Mouse (Mus musculus) heart, embryonic 16.5 days (tissue): Measurements from ENCODE around the gene Gm11237. TPM values are rescaled to one million over a fixed set of nuclear protein-coding genes. Genes with fewer than 3 reads are reported as not detected.
"Not testable (repeated sequence)": the region's sequence is repeated elsewhere in the genome, so short reads cannot be mapped to it uniquely, and the experiment has no call there.

ENCODE experiments used
- ATAC-seq: fragments of 200-750 bp; cut with Nextera tagmentation; replicated peaks from 2 replicates; pipeline ENCODE4 v1.8.0; 2017; ENCODE audit warnings: moderate number of reproducible peaks; ENCODE audit not compliant: insufficient read depth, low FRiP score; ENCODE audit errors: extremely low read depth
- H3K27ac ChIP-seq: fragments of 300-500 bp; sonication (generic); 2 replicates; pipeline ENCODE4 v1.5.1; 2014; ENCODE audit warnings: mild to moderate bottlenecking, low read length, control low read depth, moderate library complexity
- H3K27me3 ChIP-seq: fragments of 300-500 bp; sonication (generic); 2 replicates; pipeline ENCODE4 v1.6.1; 2014; ENCODE audit warnings: low read length, mixed read lengths; ENCODE audit not compliant: control insufficient read depth, insufficient read depth
- H3K36me3 ChIP-seq: fragments of 300-500 bp; sonication (generic); 2 replicates; pipeline ENCODE4 v1.6.1; 2014; ENCODE audit not compliant: control insufficient read depth, insufficient read depth
- H3K4me1 ChIP-seq: fragments of 300-500 bp; sonication (generic); 2 replicates; pipeline ENCODE4 v1.6.1; 2014; ENCODE audit warnings: low read length, mixed read lengths; ENCODE audit not compliant: control insufficient read depth, insufficient read depth
- H3K4me2 ChIP-seq: fragments of 300-500 bp; sonication (generic); 2 replicates; pipeline ENCODE4 v1.6.1; 2014; ENCODE audit warnings: low read depth, mild to moderate bottlenecking, control low read depth, low read length
- H3K4me3 ChIP-seq: fragments of 300-500 bp; sonication (generic); 2 replicates; pipeline ENCODE4 v1.5.1; 2014; ENCODE audit warnings: mild to moderate bottlenecking, control low read depth, low read length
- H3K9ac ChIP-seq: fragments of 300-500 bp; sonication (generic); 2 replicates; pipeline ENCODE4 v1.6.1; 2014; ENCODE audit warnings: low read length, control low read depth
- H3K9me3 ChIP-seq: fragments of 300-500 bp; sonication (generic); replicated peaks from 2 replicates; pipeline ENCODE4 v1.6.1; 2016; ENCODE audit warnings: low read length; ENCODE audit not compliant: control insufficient read depth
- WGBS: fragments of 180-500 bp; shearing (Covaris S2); extraction: QIAGEN DNeasy Blood & Tissue Kit; methylation state at CpG from one replicate; pipeline ENCODE4 v1.1.7; 2014; 5-methylcytosine and 5-hydroxymethylcytosine counted together
- polyA plus RNA-seq: library from polyadenylated mRNA; unstranded; fragments of >200 nt; fragmentation: Nextera tagmentation; extraction: Ambion mirVana; gene quantifications from 2 replicates; pipeline ENCODE4 v1.2.1, GENCODE M21; 2015

Gm11237 gene
- not detected in 2 replicates for polyA plus RNA-seq

DNA sequence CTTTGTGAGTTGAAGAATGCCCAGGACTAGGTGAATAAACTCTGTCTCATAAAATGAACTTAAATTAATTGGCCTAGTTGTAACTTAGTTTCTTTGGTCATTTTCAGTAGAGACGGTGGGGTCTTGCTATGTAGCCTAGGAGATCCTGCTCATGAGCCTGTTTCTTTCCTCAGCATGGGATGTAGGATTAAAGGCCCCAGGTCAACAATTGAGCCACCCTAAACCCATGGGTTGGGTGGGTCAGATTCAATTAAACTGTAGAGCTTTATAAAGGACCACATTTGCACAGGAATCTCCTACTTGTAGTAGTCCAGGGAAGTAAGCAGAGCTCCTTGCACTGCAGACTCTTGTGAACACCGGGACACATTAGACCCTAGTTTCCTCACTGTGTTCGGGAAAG lies at the start of gene Gm11237:
Gene Gm11237, plus strand, starts transcription at position 301 of the 400 bp plus-strand sequence.
- H3K9ac ChIP-seq, H3K4me3 ChIP-seq, H3K27ac ChIP-seq, H3K36me3 ChIP-seq, H3K4me1 ChIP-seq, H3K9me3 ChIP-seq, H3K4me2 ChIP-seq, ATAC-seq, H3K27me3 ChIP-seq: not testable (repeated sequence)
- WGBS, result no CpG with 5 or more reads among the region's 3 CpGs

DNA sequence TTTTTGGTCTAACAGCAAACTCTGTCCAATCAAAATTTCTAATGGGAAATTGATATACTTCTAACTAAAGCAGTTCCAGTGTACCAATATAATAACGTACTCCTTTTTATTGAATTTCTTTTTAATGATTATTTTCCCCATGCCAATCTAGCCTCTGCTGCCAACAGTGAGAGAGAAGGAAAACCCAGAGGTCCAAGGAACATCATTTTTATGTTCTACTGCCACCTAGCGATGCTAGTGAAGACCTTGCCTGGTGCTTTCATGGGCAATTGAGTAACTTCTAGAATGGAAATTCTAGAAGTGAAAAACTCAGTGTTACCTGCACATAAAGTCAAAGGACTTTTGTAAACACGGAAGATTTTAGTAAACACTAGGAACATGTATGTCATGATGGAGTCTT lies 23.5 kb upstream of the Gm11237 start:
- no peaks in the 10 kb centered on the region for H3K4me1 ChIP-seq
- no peak overlapping the region for H3K4me2 ChIP-seq
- H3K9me3 ChIP-seq, result no peaks in the 10 kb centered on the region
- no peaks in the 10 kb centered on the region for H3K36me3 ChIP-seq
- no peak overlapping the region for H3K9ac ChIP-seq
- no peak overlapping the region for H3K4me3 ChIP-seq
- ATAC-seq, result no peak
- H3K27me3 ChIP-seq, result no peaks in the 10 kb centered on the region
- no peak overlapping the region for H3K27ac ChIP-seq
- WGBS, result 7% methylated on average over 3 of the region's 3 CpGs

DNA sequence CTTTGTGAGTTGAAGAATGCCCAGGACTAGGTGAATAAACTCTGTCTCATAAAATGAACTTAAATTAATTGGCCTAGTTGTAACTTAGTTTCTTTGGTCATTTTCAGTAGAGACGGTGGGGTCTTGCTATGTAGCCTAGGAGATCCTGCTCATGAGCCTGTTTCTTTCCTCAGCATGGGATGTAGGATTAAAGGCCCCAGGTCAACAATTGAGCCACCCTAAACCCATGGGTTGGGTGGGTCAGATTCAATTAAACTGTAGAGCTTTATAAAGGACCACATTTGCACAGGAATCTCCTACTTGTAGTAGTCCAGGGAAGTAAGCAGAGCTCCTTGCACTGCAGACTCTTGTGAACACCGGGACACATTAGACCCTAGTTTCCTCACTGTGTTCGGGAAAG lies 15.2 kb upstream of the Gm11237 start, which contains the start of gene Gm11238:
Gene Gm11238, plus strand, starts transcription at position 301 of the 400 bp plus-strand sequence.
- not testable (repeated sequence) for H3K4me2 ChIP-seq, H3K4me1 ChIP-seq, H3K4me3 ChIP-seq, H3K9ac ChIP-seq, H3K27me3 ChIP-seq, ATAC-seq, H3K36me3 ChIP-seq, H3K27ac ChIP-seq, H3K9me3 ChIP-seq
- no CpG with 5 or more reads among the region's 3 CpGs for WGBS

DNA sequence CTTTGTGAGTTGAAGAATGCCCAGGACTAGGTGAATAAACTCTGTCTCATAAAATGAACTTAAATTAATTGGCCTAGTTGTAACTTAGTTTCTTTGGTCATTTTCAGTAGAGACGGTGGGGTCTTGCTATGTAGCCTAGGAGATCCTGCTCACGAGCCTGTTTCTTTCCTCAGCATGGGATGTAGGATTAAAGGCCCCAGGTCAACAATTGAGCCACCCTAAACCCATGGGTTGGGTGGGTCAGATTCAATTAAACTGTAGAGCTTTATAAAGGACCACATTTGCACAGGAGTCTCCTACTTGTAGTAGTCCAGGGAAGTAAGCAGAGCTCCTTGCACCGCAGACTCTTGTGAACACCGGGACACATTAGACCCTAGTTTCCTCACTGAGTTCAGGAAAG lies 15.0 kb downstream of the Gm11237 start, which contains the start of gene Gm11236:
Gene Gm11236, plus strand, starts transcription at position 301 of the 400 bp plus-strand sequence.
- H3K4me3 ChIP-seq, H3K4me1 ChIP-seq, H3K4me2 ChIP-seq, ATAC-seq, H3K9me3 ChIP-seq, H3K9ac ChIP-seq, H3K27me3 ChIP-seq, H3K27ac ChIP-seq, H3K36me3 ChIP-seq: not testable (repeated sequence)
- no CpG with 5 or more reads among the region's 4 CpGs for WGBS

DNA sequence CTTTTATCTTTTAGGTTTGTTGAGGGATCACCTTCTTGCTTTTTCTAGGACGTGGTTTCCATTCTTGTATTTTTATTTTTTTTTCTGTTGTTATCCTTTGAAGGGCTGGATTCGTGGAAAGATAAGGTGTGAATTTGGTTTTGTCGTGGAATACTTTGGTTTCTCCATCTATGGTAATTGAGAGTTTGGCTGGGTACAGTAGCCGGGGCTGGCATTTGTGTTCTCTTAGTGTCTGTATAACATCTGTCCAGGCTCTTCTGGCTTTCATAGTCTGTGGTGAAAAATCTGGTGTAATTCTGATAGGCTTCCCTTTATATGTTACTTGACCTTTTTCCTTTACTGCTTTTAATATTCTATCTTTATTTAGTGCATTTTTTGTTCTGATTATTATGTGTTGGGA lies 39.1 kb downstream of the Gm11237 start:
- not testable (repeated sequence) for H3K4me2 ChIP-seq, H3K27me3 ChIP-seq, H3K4me3 ChIP-seq, H3K27ac ChIP-seq, H3K36me3 ChIP-seq, H3K9ac ChIP-seq, H3K9me3 ChIP-seq, H3K4me1 ChIP-seq, ATAC-seq
- 76% methylated on average over 4 of the region's 4 CpGs for WGBS

DNA sequence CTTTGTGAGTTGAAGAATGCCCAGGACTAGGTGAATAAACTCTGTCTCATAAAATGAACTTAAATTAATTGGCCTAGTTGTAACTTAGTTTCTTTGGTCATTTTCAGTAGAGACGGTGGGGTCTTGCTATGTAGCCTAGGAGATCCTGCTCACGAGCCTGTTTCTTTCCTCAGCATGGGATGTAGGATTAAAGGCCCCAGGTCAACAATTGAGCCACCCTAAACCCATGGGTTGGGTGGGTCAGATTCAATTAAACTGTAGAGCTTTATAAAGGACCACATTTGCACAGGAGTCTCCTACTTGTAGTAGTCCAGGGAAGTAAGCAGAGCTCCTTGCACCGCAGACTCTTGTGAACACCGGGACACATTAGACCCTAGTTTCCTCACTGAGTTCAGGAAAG lies 45.3 kb downstream of the Gm11237 start, which contains the start of gene Gm11239:
Gene Gm11239, plus strand, starts transcription at position 301 of the 400 bp plus-strand sequence.
- ATAC-seq, H3K27me3 ChIP-seq, H3K27ac ChIP-seq, H3K9me3 ChIP-seq, H3K9ac ChIP-seq, H3K36me3 ChIP-seq, H3K4me2 ChIP-seq, H3K4me1 ChIP-seq, H3K4me3 ChIP-seq: not testable (repeated sequence)
- no CpG with 5 or more reads among the region's 4 CpGs for WGBS

Other genes with a start within 250 kb of the Gm11237 start
- not detected in 2 replicates for gene Gm11487, start 217.9 kb upstream of the Gm11237 start, polyA plus RNA-seq
- not detected in 2 replicates for gene Gm11238, start 15.1 kb upstream of the Gm11237 start, polyA plus RNA-seq
- gene Gm11236, start 15.1 kb downstream of the Gm11237 start, polyA plus RNA-seq, result not detected in 2 replicates
- not detected in 2 replicates for gene Gm11239, start 45.4 kb downstream of the Gm11237 start, polyA plus RNA-seq
- not detected in 2 replicates for gene Gm428, start 60.5 kb downstream of the Gm11237 start, polyA plus RNA-seq
- gene Rasef, start 168.0 kb downstream of the Gm11237 start, polyA plus RNA-seq, result 0.81 and 0.86 TPM in 2 replicates